Mouse (Mus musculus) CH12.LX (cell line): Measurements from ENCODE around the gene Impdh1.

Experiments used
- CTCF ChIP-seq, 2 experiments: IDR thresholded peaks in 1 of 2; conservative IDR thresholded peaks in 1 of 2; 2 replicates each; pipeline ENCODE4 v1.5.1; 2011 to 2012; ENCODE audit warnings: low read depth in 2 of 2, low read length in 2 of 2, improper control_type of control experiment in 1 of 2, inconsistent platforms in 1 of 2, mild to moderate bottlenecking in 1 of 2, moderate library complexity in 1 of 2
- EP300 ChIP-seq: IDR thresholded peaks from 2 replicates; pipeline ENCODE4 v1.6.1; 2011; ENCODE audit warnings: low read length, improper control_type of control experiment
- ETS1 ChIP-seq: conservative IDR thresholded peaks from 2 replicates; pipeline ENCODE4 v1.6.1; 2012; ENCODE audit warnings: low read depth, mild to moderate bottlenecking, inconsistent platforms, low read length, improper control_type of control experiment, moderate library complexity
- GABPA ChIP-seq: IDR thresholded peaks from 2 replicates; pipeline ENCODE4 v1.6.1; 2012; ENCODE audit warnings: low read depth, low read length, improper control_type of control experiment, inconsistent platforms; ENCODE audit not compliant: insufficient replicate concordance
- MAX ChIP-seq: IDR thresholded peaks from 2 replicates; pipeline ENCODE4 v1.6.1; 2011; ENCODE audit warnings: low read length, improper control_type of control experiment
- MXI1 ChIP-seq: IDR thresholded peaks from 2 replicates; pipeline ENCODE4 v1.6.1; 2011; ENCODE audit warnings: mild to moderate bottlenecking, low read depth, low read length, improper control_type of control experiment
- PAX5 ChIP-seq: IDR thresholded peaks from 2 replicates; pipeline ENCODE4 v1.6.1; 2012; ENCODE audit warnings: low read length, inconsistent platforms, mixed read lengths
- POLR2A ChIP-seq: IDR thresholded peaks from 2 replicates; pipeline ENCODE4 v1.6.1; 2011; ENCODE audit warnings: low read depth, mild to moderate bottlenecking, improper control_type of control experiment, low read length
- RCOR1 ChIP-seq: conservative IDR thresholded peaks from 2 replicates; pipeline ENCODE4 v1.6.1; 2012; ENCODE audit warnings: low read depth, mild to moderate bottlenecking, inconsistent platforms, low read length, improper control_type of control experiment
- TCF12 ChIP-seq: IDR thresholded peaks from 2 replicates; pipeline ENCODE4 v1.6.1; 2014; ENCODE audit warnings: low read depth, mild to moderate bottlenecking, inconsistent platforms, low read length, improper control_type of control experiment
- UBTF ChIP-seq: IDR thresholded peaks from 2 replicates; pipeline ENCODE4 v1.6.1; 2012; ENCODE audit warnings: low read depth, mild to moderate bottlenecking, inconsistent platforms, low read length, improper control_type of control experiment, moderate library complexity
- USF2 ChIP-seq: conservative IDR thresholded peaks from 2 replicates; pipeline ENCODE4 v1.6.1; 2011; ENCODE audit warnings: low read depth, low read length, improper control_type of control experiment
- ZC3H11A ChIP-seq: IDR thresholded peaks from 2 replicates; pipeline ENCODE4 v1.6.1; 2012; ENCODE audit warnings: low read depth, mild to moderate bottlenecking, inconsistent platforms, low read length, improper control_type of control experiment
- ZKSCAN1 ChIP-seq: IDR thresholded peaks from 2 replicates; pipeline ENCODE4 v1.6.1; 2012; ENCODE audit warnings: low read depth, inconsistent platforms, low read length, improper control_type of control experiment, borderline replicate concordance

- TF ChIP-seq CTCF (conservative IDR thresholded peaks at IDR 0.05 in 1 of 2, IDR thresholded peaks at IDR 0.05 in 1 of 2; ENCODE audit: low read depth in 2 of 2, low read length in 2 of 2) (no peak), EP300 (no peak), POLR2A (no peak), PAX5 (no peak), RCOR1 (no peak), ZC3H11A (no peak), ZKSCAN1 (no peak), TCF12 (no peak), MXI1 (no peak), USF2 (no peak), UBTF (no peak), ETS1 (no peak), MAX (no peak), GABPA (no peak)
These were observed 14.2 kb upstream of the Impdh1 start for GRCm38 (mm10) chr6:29230386-29230785.
